Mouse (Mus musculus) gastrocnemius, postnatal 14 days (tissue): Measurements from ENCODE around the gene Trim52. TPM values are rescaled to one million over a fixed set of nuclear protein-coding genes. Genes with fewer than 3 reads are reported as not detected.
A peak's percentile ranks its signal among the peaks of the same experiment; 100 is the strongest.
"Not testable (repeated sequence)": the region's sequence is repeated elsewhere in the genome, so short reads cannot be mapped to it uniquely, and the experiment has no call there.

Source experiments
- DNase-seq: peaks from one replicate; pipeline ENCODE4 v3.0.0; 2021; ENCODE audit warnings: mixed read lengths
- intact Hi-C: fragments of 180-260 bp; cut with DNase I; formaldehyde crosslinking; loops from one replicate; pipeline ENCODE4 v1.15.1; 2025; ENCODE audit warnings: low total_unique reads
- long read RNA-seq, 2 experiments: library from polyadenylated mRNA; stranded (forward); transcript quantifications; one replicate each; pipeline ENCODE4 v2.0.0; 2021
- total RNA-seq, 2 experiments: library from RNA; stranded (reverse); gene quantifications; 2 replicates each; pipeline ENCODE4 v1.2.3; 2021

Gene Trim52
- total RNA-seq, result not detected
- long read RNA-seq, experiment 1, result 0 reads
- long read RNA-seq, experiment 2, result 0 reads

DNA sequence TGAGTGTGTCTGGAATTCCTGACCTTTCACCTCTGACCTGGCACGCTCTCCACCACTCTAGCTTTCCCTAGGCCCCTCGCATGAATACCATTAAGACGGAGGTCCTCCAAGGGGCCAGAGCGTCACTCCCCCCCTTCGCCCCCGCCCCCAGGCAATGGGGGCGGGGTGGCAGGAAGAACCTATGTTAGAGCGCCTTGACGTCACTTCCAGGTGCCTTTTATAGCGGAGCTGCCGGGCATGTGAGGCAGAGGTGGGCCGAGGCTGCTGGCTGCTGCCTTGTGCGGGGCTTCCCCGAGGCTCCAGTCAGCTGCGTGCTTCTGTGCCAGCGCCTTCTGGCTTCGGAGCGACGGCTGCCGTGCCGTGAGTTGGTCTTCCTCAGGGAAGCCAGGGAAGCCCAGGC lies at the start of gene Trim52:
Gene Trim52, plus strand, starts transcription at position 219 of the 400 bp plus-strand sequence.
- no peak for DNase-seq
- intact Hi-C loops, result no loop called here

DNA sequence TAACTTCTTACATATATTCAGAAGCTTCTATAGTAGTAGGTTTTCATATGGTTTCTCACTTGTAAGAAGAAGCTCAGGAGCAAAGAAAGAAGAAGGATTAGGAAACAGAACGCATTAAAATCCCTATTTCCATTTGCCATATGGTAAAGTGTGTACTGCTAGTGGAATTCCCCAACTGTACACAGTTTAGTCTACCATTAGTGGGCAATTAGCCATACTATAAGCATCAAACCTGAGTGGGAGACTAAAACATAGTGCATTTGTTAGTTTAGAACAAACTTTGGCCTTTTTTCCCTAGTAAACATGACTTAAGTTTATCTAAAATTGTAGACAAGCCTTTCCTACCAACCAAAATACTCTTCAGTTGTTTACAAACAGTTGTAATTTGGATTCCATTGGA lies 33.4 kb upstream of the Trim52 start:
- DNase-seq, result no peak
- intact Hi-C loops, result no loop called here

GRCm38 (mm10) chr14:106075181-106076064 lies 30.6 kb upstream of the Trim52 start:
- intact Hi-C loops, result no loop called here
- DNase-seq, result peak; percentile 69

DNA sequence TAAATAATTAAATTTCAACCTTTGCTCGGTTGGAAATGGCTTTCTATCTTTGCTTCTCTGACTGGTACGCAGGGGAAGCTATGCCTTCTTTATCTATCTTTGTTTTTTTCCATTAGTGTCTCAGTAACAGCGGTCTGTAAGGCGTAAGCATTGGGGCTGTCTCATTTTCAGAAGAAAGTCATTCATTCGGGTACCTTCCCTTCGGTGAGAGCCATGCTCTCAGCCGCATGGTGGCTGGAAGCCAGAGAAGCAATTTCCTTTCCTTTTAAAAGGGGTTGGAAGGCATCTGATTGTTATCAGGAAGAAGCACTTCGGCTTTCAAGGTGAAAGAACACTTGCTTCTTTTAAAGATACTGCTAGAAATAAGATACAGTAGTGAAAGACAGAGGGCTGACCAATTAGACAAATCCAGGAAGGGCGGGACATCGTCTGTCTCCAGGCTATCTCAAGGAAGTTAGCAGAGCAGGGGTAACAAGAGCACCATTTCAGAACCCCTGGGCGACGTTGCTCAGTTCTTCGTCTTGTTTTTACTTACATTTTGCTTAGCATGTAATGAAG lies 17.4 kb upstream of the Trim52 start:
- intact Hi-C loops, result no loop called here
- DNase-seq, result no peak

GRCm38 (mm10) chr14:106096816-106097215 lies 9.2 kb upstream of the Trim52 start:
- intact Hi-C loops, result no loop called here
- DNase-seq, result no peak

DNA sequence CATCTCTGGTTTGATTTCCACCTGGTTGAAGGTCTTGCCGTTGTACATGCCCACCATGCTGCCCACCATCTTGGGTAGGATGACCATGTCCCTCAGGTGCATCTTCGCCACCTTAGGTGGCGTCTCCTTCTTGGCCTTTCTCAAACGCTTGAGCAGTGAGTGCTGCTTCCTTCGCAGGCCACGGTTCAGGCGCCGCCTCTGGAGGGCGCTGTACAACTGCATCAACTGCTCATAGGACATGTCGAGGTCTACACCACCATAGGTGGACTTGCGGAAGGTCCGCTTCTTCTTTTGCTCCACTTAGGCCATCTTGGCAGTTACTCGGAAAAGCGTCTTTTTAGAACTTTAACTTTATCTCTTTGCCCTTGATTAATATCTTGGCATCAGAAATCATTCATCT lies 5.1 kb upstream of the Trim52 start:
- intact Hi-C loops, result no loop called here
- no peak for DNase-seq

DNA sequence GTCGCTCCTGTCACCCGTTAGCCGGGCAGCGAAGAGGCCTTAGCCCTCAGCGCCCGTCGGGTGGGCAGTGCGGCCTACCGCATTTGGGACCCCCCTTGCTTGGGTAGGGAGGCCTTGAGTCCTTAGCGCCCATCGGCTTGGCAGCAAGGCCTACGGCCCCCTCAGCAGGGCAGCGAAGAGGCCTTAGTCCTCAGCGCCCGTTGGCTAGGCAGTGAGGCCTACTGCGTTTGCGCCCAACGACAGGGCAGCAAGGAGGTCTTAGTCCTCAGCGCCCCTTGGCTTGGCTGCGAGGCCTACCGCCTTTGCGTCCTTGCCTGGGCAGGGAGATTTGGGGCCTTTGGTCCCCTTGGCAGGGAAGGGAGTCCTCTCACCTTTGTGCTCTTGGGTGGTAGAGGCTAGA lies 427 bp downstream of the Trim52 start:
- no peak for DNase-seq
- intact Hi-C loops, result no loop called here

DNA sequence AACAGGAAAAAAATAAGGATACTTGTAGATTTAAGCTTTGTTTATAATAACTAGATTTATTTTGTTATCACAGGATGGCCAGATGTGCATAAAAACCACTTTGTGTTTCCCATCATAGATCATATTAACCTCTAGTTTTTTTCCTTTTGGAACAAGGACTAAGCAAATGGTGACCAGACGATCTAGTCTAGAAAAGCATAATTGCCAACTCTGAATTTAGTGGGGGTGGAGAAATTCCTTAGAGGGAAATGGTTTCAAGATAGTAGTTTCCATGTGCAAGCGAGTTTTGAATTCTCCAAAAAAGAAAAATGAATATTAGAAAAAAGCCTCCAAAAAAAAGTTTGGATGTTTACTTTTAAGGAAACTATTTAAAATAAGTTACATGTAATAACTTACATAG lies 13.4 kb downstream of the Trim52 start:
- DNase-seq, result no peak

GRCm38 (mm10) chr14:106136272-106136671 lies 30.3 kb downstream of the Trim52 start:
- no peak for DNase-seq
- intact Hi-C loops, result no loop called here

More for the DNA sequence above, 13.4 kb downstream of the Trim52 start:
- intact Hi-C loops, result no loop called here

DNA sequence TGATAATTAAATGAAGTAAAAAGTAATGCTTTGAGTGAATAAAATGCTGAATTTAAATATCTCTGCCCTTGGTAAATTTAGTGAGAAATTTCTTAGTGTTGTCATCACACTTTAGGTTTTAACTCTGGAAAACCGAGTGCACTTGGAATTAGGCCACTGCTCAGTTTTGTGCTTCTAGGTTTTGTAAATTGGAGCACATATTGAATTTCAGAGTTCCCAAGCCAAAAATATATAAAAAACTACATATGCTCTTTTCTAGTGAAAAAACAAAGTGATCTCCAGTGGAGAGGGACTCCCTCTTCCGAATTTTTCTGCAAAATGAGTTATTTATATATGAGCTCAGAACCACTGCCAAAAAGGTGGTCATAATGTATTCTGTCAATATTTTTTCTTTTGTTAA lies 45.2 kb downstream of the Trim52 start:
- intact Hi-C loops, result no loop called here
- DNase-seq, result no peak

DNA sequence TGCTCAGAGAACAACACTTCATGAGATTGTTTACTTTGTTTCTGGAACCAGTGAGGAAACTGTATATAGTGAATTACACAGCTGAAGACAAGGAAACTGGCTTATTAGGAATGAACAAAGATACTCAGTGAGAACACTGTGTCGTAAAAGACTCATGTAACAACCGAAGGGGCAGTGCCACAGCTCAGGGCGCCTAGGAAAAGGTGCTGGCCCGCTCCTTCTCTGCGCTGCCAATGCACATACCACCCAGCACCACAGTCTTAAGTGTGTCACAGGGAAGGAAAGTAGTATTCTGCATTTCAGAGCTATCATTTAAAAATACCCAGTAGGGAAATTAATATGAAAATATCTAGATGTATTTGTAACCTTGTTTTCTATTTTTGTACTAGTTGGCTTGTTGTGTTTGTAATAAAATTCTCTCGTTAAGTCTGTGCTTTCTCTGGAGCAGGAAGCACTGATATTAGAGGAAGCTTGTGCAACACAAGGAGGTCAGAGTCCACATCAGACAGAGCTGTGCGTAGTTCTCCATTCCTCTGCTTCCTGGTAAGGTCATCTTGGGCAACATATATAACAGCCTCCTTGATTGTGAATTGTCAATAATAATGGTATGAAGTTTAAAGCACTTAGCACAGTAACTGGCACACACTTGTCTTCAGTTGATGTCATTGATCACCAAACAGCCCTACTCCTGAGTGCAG lies 49.0 kb downstream of the Trim52 start:
- no peak for DNase-seq
- intact Hi-C loops, result no loop called here

DNA sequence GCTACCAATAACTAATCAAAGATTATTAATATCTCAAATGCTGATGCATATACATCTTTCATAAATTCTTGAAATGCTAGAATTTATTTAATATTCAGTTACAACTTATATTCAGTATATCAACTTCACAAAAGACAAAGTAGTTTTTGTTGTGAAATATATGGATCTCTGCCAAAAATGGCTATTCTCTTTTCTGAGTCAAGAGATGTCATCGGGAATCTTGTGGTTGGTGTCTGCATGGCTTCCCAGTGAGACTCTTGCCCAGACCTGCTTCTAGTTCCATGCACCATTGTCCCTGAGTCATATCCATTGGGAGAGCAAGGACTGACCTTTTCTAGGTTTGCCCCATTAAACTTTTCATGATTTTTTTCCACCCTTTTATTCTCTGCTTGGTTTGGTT lies 50.5 kb downstream of the Trim52 start:
- intact Hi-C loops, result no loop called here
- DNase-seq, result no peak

DNA sequence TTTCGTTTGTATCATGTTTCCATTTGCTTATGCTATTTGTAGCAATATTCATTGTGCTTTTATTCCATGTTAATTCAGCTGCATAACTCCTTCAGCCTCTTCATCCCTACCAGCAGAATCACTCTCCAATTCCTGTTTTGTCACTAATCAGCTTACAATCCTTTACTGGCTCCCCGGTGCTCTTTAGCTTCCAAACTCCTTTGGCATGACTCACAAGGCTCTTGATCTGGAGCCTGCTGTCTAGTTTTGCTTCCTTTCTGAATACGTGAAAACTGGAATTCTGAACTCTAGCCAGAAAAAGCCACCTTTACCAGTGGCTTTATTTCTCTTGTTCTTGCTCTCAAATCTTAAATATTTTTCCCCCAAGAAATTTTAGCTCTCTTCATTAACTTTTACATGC lies 56.3 kb downstream of the Trim52 start:
- intact Hi-C loops, result no loop called here
- DNase-seq, result no peak

GRCm38 (mm10) chr14:106163196-106163595 lies 57.2 kb downstream of the Trim52 start:
- intact Hi-C loops, result no loop called here
- DNase-seq, result no peak

GRCm38 (mm10) chr14:106163933-106164332 lies 57.9 kb downstream of the Trim52 start:
- intact Hi-C loops, DNase-seq: not testable (repeated sequence)

DNA sequence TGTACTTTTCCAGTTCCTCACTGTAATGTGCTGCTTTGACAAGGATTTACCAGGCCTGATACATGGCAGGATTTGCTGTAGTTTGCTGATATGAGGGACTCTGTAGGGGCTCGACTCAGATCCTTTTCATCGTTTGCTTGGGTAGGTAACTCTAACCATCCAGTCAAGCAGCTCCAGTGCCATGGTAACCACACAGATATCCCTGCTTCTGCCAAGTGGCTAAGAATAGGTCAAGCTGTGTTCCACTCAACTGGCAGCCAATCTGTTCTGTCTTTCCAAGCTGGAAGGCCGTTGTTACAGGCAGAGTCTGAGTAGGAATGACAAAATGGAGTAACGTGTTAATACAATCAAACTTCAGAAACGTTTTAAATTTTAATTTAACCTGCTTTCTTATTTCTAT lies 70.9 kb downstream of the Trim52 start:
- intact Hi-C loops, result no loop called here
- peak; percentile 34 for DNase-seq

DNA sequence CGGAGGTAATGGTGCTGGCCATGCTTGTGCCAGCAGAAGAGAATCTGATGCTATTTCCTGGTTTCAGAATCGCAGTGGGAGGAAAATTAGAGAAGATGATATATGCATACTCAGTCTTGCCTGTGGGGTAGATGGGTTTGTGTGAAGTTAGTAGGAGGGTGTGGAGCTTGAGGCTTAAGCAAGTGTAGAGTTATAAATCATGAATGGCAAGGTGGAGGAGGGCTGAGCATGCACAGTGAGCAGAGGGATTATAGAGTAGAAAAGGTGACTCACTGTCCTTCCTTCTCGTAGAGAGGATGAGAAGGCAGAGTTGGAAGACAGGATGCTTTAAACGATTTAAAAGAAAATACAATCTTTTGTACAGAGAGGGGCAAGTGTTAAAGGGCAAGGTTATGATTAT lies 72.2 kb downstream of the Trim52 start:
- intact Hi-C loops, result no loop called here
- DNase-seq, result no peak

- no peak for DNase-seq
- intact Hi-C loops, result no loop called here
These were observed 73.2 kb downstream of the Trim52 start for GRCm38 (mm10) chr14:106179102-106179727.

DNA sequence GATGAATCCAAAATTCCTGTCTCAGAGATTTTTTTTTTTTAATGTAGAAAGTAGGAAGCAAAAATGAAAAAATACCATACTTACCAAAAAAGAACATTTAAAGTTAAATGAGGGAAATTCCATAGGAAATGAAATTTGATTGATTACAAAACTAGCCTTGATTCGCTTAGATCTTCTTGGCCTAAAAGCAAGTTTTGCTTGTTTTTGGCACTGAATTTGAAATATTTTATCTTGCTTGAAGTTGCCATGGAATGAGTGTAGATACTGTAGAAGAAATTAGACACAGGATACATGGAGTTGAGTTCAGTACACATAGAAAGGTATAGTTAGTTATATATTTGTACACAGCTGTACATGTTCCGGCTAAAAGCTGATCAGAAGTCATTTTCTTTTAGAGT lies 73.7 kb downstream of the Trim52 start:
- intact Hi-C loops, result no loop called here
- DNase-seq, result no peak

DNA sequence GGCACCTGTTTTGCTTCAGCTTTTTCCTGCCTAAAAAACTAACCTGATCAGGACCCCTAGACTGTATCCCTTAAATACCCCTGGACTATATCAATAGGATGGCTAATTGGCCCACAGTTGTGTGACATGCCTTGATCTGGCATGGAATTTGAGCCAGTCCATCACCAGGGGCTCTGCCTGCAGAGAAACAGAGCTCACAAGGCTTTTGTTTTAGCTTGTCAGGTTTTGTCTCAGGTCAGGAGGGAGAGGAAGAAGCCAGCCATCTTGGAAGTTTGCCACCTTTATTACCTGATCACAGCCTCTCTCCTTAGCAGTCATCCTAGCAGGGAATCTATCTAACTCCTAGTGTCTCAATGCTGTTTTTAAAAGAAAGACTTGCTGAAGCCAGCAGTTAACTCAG lies 74.6 kb downstream of the Trim52 start:
- intact Hi-C loops, result no loop called here
- DNase-seq, result no peak
